Mouse (Mus musculus) testis, postnatal 10 days (tissue): ENCODE measurements around the gene Ly86.

ENCODE experiments used
- DNase-seq: peaks from one replicate; pipeline ENCODE4 v3.0.0; 2021; ENCODE audit warnings: low spot score

Gene Ly86

DNA sequence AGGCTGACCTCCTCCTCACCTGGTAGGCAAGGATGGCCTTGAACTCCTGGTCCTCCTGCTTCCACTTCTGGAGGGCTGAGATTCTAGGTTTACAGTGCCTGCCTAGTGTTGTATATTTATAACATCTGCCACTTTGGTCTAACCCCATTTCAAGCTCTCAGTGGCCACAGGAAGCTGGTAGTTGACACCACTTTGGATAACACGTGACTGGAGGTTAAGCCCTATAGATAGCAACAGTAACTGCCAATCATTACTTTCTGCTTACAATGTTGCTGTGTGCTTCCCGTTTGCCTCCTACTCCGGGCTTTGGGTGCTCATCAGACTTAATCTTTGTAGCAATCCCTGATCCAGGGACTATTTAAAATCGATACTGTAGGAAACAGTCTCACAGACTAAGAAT lies 87.6 kb downstream of the Ly86 start:
- DNase-seq = no peak

DNA sequence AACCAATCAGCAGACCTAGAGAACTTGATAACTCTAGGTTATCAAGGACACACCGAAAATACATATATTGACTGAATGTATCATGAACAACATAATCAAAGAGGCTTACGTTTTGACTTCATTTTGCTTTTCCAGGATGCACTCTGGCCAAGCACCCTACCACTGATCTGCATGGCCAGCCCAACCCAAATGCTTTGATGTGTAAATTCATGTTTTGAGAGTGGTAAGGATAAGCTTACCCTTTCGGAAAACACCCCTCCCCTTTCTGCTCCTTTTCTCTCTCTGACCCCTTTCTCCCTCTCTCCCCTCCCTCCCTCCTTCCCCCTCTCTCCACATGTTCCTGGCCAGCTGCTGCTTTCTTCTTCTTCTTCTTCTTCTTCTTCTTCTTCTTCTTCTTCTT lies 88.1 kb downstream of the Ly86 start:
- DNase-seq = no peak

DNA sequence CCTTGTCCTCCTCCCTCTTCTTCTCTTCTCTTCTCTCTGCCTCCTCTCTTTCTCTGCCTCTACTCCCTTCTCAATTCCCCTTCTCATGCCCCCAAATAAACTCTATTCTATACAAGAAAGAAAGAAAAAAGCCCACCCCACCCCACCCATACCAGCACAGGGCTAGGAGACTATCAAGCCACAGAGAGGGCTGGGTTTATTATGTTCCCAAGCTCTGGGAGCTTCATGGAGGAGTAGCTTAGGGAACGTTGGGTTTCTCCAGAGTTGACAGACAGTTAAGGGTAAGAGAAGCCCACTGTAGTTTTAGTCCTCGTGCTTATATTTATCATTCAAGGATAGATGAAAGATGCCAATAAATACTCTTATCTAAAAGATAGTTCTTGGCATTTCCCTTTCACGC lies 88.7 kb downstream of the Ly86 start:
- DNase-seq = no peak

DNA sequence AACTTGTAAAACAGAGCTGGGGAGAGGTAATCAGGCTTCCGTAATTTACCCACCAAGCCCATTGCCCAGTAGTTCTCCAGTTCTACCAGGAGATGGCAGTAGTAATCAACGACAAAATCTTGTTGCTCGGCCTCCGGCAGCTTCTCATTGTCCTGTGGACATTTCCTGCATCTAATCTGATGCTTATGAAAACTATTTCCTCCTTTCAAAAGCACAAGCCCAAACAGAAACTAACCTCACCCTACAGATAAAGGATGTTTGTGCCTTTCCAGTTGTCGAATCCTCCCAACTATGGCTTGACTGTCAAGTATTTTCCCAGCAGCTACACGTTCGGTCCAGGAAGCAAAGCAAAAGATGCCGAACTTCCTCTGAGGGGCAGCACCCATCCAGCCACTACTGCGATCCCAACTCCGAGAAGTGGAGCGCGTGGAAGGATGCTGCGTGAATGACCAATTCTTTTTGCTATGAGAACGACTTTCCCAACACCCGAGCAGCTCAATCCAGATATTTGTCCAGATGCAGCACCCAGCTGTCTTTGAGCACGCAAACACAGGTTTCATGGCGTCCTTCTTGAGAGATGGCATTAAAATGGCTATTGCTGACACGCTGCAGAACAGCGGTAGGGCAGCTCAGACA lies 89.2 kb downstream of the Ly86 start:
- DNase-seq = peak; percentile 56

DNA sequence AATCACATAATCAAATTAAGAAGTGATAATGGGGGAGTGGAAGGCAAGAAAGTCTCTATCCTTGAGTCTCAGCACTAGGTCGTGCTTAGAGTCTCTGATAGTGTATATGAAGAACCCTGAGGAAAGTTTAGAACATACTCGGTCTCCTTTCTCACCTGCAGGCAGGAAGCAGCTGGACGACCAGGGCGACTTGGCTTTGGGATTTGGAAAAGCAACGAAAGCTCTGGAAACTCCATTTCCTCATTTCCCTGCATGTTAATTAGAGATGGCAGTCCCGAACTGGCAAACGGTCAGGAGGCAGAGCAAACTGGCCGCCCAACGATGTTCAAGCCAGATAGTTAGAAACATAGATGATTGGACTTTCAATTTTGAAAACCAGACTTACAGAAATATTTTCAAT lies 89.8 kb downstream of the Ly86 start:
- no peak for DNase-seq

DNA sequence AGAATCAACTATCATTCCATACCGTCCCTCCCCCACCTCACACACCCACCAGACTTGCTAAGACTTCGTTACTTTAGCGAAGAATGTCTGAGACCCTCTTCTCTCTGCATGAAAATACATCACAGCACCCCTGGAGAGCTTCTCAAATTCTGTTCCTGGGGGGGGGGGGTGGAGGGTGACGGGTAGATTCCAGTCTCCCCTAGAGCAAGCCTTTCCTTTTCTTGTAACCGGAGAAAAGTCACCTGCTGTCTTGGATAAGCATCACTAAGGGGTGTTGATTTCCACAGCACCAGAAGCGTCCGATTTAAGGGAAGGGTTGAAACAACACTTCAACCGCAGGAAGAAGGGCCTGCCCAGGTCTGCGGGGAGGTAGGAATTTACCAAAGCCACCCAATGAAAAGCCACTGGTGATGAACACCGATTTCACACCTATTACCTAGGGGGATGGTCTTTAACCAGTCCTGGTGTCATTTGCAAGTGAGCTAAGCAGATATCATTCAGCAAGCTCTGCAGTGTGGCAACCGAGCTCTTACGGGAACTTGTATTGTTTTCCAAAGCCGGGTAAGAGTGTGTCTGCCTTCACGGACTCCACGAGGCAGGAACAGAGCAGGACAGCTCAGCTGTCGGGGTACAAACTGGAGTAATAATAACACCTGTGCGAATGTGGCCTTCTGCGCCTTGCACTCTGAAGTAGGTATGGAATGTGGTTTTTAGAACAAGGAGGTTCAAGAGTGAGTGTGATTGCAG lies 91.4 kb downstream of the Ly86 start:
- no peak for DNase-seq

- no peak for DNase-seq
These were observed 93.8 kb downstream of the Ly86 start for GRCm38 (mm10) chr13:37438788-37439187.

GRCm38 (mm10) chr13:37439477-37439876 lies 94.5 kb downstream of the Ly86 start:
- DNase-seq = no peak

GRCm38 (mm10) chr13:37439941-37440340 lies 94.9 kb downstream of the Ly86 start:
- DNase-seq = no peak

GRCm38 (mm10) chr13:37440593-37441307 lies 95.7 kb downstream of the Ly86 start:
- DNase-seq = no peak

DNA sequence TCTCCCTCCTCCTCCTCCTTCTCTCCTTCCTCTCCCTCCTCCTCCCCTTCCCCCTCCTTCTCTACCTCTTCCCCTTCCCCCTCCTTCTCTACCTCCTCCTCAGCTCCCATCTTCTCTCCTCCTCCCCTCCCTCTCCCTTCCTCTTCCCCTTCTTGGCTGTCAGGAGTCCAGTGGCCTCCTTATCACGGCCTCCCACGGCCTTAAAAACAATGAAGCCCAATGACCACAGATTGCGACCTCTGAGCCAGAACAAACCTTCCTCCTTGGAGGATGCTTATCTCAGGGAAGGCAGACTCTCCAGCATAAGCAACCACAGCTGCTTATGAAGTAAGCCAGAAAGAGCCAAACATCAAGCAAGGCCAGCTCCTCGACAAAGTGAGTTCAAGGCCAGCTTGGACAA lies 97.0 kb downstream of the Ly86 start:
- no peak for DNase-seq

DNA sequence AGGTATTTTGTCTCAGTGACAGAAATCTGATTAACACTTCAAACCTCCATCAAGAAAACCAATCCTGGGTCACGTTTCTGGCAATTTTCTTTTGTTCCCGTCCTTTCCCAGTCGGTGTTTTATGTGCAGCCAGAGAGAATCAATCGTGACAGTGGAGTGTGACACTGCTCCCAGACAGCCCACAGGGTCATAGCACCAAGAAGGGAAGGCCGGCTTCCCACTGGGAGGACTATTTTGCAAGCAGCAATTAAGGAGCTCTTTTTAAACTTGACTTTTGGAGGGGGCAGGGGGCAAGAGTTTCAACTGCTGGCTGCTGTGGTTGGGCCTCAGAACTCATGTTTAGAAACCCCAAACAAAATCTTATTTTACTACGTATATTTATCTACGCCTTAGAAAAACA lies 97.5 kb downstream of the Ly86 start:
- DNase-seq = no peak

GRCm38 (mm10) chr13:37446699-37447258 lies 101.8 kb downstream of the Ly86 start:
- DNase-seq = no peak

GRCm38 (mm10) chr13:37451021-37451420 lies 106.0 kb downstream of the Ly86 start:
- no peak for DNase-seq

- DNase-seq = no peak
These were observed 106.5 kb downstream of the Ly86 start for GRCm38 (mm10) chr13:37451471-37451870.

DNA sequence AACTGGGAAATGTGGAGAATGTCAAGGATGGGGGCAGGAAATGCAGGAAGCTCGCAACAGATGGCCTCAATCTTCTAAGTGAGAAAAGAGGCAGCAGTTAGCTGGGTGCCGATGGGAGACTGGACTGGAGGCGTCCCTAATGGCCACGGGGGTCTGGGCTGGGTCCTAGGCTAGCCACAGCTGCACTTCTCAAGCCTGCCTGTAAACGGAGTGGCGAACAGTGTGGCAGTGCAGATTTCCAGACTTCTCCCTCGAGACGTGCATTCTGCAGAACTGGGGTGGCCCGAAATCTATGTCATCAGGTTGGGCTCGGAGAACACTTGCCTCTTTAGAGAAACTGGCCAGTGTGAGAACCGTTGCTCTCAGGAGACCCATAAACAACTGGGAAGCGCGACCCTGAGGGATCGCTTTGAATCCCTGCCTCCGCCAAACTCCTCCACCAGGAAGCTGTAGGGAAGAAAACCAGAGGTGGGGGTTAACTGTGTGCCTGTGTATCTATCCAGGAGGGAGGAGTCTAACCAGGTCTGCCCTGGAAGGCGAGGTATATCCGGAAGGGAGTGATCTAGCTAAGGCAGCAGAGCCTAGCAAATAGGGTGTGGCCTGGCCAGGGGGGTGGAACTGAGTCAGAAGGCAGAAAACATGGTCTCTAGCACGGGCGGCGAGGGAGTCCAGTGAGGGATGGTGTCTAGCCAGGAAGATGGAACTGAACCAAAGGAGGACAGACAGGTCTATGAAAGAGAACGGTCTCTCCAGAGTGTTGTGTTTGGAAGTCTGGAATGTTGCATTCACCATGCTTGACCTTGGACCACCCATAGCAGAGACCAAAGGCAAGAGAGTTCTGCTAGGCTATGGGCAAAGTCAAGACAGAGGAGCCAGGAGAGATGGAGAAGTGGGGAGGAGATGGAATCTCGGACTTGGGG lies 107.3 kb downstream of the Ly86 start:
- DNase-seq = peak; percentile 65

GRCm38 (mm10) chr13:37453203-37453602 lies 108.2 kb downstream of the Ly86 start:
- DNase-seq = peak; percentile 85

DNA sequence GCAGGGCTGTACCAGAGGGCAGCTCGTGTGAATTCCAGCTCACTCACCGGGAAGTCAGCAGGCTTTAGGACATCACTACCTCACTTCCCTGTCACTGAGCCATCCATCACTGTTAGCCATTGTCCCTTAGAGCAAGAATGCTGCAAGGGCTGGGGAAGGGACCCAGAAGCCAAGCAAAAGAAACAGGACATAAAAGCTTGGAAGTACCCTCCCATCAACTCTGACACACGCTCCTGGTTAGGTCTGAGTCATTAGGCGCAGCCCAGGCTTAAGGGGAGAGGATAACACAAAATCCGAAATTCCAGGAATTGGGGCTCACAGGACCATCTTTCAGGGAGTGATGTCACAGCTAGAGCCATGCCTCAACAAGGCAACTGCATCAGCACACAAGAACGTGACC lies 109.3 kb downstream of the Ly86 start:
- DNase-seq = no peak

DNA sequence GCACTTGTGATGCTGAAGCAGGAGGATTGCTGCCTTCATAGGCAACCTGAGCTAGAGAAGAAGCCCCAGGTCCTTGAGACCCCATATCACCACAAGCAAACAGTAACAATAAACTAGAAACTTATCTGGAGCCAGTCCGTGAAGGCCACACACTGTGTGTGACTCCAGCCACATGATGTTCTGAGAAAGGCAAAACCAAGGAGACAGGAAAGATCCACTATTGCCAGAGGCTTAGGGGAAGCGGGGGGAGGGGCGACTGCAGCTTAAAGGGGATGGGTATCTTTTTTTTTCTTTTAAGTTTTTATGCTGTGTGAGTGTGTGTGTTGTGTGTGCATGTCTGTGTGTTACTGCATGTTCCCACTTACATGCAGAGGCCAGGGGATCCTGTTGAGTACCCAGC lies 110.6 kb downstream of the Ly86 start:
- DNase-seq = peak; percentile 71

DNA sequence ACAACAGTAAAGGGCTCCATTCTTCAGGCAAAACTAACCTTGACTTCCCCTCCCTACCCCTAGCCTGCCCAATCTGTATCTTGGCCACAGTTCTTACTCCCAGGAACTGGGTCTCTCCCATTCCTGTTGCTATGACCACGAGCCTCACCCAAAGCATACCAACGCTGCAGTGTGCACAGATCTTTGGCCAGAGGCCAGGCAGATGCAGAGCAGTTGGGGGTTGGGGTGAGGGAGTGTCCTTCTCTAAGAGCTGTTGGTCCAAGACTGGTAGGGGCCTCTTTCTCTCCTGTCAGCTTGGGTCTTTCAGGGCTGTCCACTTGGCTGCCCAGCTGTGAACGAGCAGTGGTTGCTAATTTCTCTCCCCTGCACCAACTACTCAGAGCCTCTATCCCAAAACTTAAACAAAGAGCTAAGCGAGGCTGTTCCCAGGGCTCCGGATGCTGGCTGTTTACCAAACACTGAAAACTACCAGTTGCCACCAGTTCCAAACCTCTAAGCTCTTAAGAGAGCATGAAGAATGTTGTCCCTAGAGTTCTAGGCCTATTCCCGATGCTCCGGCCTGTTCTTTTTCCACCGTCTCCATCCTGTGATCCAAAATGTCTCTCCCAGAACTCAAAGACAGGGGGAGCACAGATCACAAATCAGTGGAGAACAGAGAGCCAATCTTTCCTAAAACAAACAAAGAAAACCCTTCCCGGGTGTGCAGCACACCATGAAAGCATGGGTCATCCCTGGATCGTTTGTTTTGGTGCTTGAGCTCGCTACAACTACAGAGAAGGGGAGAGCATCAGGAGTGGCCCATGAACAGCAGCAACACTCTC lies 112.2 kb downstream of the Ly86 start:
- peak; percentile 73 for DNase-seq

DNA sequence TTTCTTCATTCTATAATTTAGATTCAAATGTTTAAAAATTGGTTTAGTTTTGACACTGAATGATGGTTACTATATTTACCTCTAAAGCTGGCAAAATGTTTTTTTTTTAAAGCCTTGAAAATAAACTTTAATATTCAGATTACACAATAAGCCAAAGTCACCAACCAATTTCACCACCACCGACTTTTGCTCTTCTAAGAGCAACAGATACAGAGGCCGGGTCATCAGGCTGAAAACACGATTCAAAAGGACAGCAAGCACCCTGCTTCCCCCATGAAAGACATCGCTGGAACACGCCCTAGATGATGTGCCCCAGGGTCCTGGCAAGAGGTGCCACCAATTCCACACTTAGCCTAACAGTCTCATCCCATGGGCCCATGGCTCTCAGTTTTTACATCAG lies 113.5 kb downstream of the Ly86 start:
- DNase-seq = no peak
